Mouse (Mus musculus) ovary, adult 18-20 months (tissue): ENCODE data around the gene Smim6.

Experiments
- DNase-seq: peaks from one replicate; pipeline ENCODE4 v3.0.0; 2022; ENCODE audit warnings: low spot score, mixed read lengths

The Smim6 gene

GRCm38 (mm10) chr11:115900561-115901337 lies 11.1 kb upstream of the Smim6 start:
- DNase-seq: no peak

GRCm38 (mm10) chr11:115901338-115902161 lies 10.3 kb upstream of the Smim6 start:
- no peak for DNase-seq

- DNase-seq: no peak
Observed at GRCm38 (mm10) chr11:115902177-115902576, 9.6 kb upstream of the Smim6 start.

- DNase-seq: no peak
Observed at GRCm38 (mm10) chr11:115902831-115903230, 9.0 kb upstream of the Smim6 start.

- DNase-seq: peak; percentile 64
Observed at GRCm38 (mm10) chr11:115903384-115904230, 8.2 kb upstream of the Smim6 start.

GRCm38 (mm10) chr11:115904231-115904955 lies 7.4 kb upstream of the Smim6 start:
- no peak for DNase-seq

DNA sequence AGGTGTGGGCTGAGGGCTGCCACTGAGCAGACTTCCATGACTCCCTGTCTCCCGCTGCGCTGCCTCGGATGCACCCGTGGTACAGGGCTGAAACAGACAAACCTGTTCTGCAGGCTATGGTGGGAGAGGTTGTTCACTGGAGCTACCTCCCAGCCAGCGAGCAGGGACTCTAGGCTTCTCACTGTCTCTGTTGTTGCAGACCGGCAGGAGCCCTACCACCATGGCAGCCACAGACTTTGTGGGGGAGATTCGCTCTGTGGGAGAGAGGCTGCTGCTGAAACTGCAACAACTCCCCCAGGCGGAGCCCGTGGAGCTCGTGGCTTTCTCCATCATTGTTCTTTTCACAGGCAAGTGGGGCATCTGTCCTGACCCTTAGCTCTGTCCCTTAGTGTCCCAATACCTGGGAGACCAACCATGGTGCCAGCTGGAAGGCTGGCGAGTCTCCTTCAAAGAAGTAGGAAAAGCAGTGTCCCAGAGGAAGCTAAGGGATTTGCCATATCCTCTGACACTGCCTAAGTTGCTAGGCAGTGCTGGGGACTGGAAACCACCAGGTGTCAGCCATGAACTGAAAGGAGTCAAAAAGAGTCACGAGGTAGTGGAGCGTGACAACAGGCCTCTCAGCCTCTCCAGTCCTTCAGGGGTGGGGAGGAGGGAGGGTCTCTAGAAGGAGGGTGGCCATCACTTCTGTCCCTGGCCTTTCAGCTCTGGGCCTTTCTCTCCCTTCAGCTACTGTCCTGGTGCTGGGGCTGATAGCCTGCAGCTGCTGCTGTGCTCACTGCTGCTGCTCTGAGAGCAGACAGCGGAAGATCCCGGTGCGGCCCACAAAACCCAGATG lies 6.6 kb upstream of the Smim6 start:
- no peak for DNase-seq

- DNase-seq: no peak
Observed at GRCm38 (mm10) chr11:115906116-115906515, 5.7 kb upstream of the Smim6 start.

DNA sequence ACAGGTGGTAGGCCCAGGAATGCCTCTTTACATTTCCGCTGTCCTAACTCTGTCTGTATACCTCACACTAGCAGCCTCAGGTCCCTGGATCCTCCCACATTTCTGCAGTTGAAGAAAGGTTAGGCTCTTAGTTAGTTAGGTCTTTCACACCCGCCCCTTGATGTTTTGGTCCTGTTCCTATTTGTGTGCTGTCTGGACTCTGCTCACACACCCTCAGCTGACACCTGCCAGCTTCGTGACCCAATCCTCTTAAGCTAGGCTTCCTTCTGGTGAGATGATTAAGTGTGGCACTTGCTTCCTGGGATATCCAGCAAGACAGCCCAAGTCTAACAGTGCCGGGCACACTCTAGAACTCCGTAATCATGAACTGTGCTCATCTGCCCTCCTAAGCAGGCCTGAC lies 5.3 kb upstream of the Smim6 start:
- no peak for DNase-seq

DNA sequence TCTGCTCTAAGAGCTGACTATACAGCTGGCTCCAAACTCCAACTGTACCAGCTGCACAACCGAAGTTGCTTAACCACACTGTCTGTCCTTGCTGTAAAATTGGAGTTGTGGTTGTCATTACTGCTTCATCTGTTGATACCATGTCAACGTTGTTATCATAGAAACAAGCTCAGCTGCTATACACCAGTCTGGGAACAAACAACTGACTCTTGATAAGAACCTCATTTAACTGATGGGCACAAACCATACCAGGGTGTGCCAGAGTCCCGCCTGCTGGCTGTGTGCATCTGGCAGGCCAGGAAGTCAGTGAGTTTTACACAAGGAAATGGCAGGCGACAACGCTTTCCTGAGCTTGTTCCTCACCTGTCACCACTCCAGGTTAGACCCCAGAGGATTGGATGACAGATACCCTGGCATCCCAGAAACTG lies 669 bp upstream of the Smim6 start:
- no peak for DNase-seq

DNA sequence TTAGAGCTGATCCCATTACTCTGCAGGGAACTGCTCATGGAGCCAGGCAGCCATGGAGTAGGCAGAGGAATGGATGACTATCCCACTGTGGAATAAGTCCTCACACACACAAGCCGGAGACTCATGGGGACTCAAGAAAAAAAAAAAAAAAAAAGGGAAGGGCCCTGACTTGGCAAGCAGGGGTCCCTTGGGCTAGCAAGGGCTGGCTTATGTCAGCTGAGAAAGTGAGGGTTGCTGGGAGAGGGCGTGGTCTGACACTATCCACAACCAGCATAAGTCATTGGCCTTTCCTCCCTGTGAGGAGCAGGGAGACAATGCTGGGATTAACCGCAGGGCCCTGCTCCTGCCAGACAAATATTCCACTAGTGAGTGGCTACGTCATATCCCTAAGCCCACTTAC lies 4.8 kb downstream of the Smim6 start:
- DNase-seq: no peak

GRCm38 (mm10) chr11:115918637-115919036 lies 6.8 kb downstream of the Smim6 start:
- no peak for DNase-seq

GRCm38 (mm10) chr11:115919073-115919472 lies 7.3 kb downstream of the Smim6 start:
- DNase-seq: no peak

- DNase-seq: no peak
Observed at GRCm38 (mm10) chr11:115920110-115920818, 8.4 kb downstream of the Smim6 start.

GRCm38 (mm10) chr11:115921986-115922385 lies 10.2 kb downstream of the Smim6 start:
- no peak for DNase-seq

GRCm38 (mm10) chr11:115929031-115929430 lies 17.2 kb downstream of the Smim6 start:
- DNase-seq: no peak

DNA sequence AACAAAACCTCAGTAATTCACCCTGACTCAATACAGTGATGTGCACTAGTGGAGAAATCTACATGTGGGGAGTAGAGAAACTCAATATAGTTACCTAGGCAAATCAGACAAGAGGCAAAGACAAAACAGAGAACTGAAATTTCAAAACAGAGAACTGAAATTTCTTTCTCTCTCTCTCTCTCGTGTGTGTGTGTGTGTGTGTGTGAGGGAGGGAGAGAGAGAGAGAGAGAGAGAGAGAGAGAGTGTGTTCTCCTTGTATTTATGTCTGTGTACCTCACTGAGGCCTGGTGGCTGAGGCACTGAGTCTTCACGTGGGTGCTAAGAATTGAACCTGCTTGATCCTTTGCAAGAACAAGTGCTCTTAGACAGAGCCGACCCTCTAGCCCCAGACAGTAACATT lies 18.0 kb downstream of the Smim6 start:
- no peak for DNase-seq

DNA sequence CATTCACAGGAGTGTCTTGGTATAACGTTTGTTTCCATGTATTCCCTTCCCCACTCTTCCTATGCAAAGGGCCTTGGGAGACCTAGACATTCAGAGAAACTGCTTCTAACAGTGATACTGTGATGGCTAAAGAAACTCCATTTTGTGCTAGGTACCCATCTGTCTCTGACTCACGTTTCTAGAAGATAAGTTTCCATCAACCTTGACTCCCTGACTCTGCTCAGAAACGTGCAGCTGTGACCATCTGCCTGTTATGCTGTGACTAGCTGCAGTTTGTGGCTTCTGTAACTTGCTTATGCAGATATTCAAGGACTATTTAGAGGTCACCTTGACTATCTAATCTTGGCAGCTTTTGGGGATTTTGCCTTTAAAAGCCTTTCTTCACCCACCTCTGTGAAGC lies 19.4 kb downstream of the Smim6 start:
- no peak for DNase-seq

DNA sequence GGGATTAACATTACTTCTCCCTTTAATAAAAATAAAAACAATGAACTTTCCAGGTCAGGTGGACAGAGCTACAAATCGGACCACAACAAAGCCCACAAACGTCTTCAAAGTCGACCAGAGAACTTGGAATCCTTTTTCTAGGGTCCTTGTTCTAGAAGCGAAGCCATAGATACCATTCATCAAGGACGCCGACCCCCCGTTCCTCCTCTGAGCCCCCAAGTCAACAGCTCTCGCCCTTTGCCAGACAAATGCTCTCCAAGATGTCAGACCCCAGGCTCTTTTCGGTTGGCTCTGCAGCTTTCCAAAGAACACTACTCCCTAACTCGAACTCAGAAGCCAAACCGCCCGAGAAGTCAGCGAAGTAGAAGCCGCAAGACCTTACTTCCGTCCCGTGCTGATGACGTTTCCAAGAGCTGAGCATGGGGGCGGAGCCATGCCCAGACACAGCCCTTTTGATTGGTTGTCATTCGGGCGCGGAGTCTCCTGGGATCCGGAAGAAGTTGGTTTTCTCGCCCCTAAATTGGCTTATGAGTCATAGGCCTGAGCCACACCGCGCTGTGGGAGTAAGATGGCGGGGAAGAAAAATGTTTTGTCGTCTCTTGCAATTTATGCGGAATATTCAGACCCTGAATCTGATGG lies 21.4 kb downstream of the Smim6 start, which contains the start of the genes Sap30bp and Recql5:
Gene Sap30bp, plus strand, starts transcription at position 175 of the 639 bp plus-strand sequence.
Gene Recql5, minus strand, starts transcription at position 370 of the 639 bp plus-strand sequence.
- DNase-seq: peak; percentile 94
